In the genomic region with DNA sequence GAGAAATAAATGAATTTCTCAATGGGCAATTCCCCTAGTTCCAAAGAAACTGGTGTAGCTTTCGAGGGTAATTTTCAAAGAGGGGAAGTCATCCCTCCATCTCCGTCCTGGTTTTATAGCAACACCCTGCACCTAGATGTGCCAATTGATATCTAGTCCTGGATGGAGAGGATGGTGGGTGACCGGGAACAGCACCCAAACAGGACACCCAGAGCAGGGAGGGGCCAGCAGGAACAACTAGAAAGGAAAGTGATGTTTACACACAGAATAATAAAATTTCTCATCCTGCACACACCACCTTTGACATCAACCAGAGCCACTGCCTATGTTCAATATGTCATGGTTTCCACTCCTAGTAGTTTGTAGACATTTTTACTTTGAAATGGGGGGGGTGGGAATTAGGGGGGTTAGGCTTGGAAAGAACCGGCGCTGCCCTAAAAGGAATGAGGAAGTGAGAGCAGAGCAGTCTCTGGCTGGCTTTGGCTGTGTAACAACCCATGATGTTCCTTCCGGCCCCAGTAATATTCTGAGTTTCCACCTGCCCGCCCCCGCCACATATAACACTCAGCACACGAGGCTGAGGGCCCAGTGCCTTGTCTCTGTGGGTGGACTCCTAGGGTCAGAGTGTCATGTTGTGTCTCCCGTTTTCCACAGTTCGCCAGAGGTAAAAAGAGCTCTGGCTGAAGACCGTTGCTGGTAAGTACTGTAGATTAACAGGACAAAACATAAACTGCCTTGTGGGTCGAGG, we compare ENCODE assay signal across 8 mouse cellular contexts. TPM values are rescaled to one million over a fixed set of nuclear protein-coding genes. Genes with fewer than 3 reads are reported as not detected.
DNase-seq lines count a peak whose midpoint lies in the region; ATAC-seq and TF ChIP-seq lines count a peak whose summit lies in the region.

A gene (plus strand): TSS at position 588 of the 748 bp plus-strand sequence.

- no peak within 1 kb of the TSS for H3K27ac ChIP-seq in liver, adult 2 months (replicated peaks; ENCODE audit: insufficient read depth, low read depth, low read length)
- no peak within 1 kb of the TSS for H3K27ac ChIP-seq in liver, embryonic 11.5 days (ENCODE audit: low read depth, low read length)

- H3K4me3 ChIP-seq in liver, adult 2 months (ENCODE audit: insufficient read depth, low read depth, low read length) = peak within 1 kb of the TSS; percentile 38; the same call in 1 of the 2 replicates
- no peak within 1 kb of the TSS for H3K4me3 ChIP-seq in liver, embryonic 11.5 days (ENCODE audit: low read depth, low read length)

- no peak for ATAC-seq in liver, embryonic 11.5 days (replicated peaks; ENCODE audit: low FRiP score)
- peak; percentile 76 to 82 for ATAC-seq in hematopoietic stem cell, adult 5-6 weeks (replicated peaks in 1 of 2; ENCODE audit: insufficient read depth in 1 of 2, low FRiP score in 2 of 2, low TSS enrichment in 1 of 2, low read depth in 1 of 2, poor library complexity in 2 of 2, severe bottlenecking in 2 of 2)
- ATAC-seq in megakaryocyte progenitor cell, adult 5-6 weeks (replicated peaks; ENCODE audit: poor library complexity) = peak; percentile 72

- peaks cover 2% of the 10 kb centered on the region; the same call in 1 of the 2 replicates for H3K4me1 ChIP-seq in liver, adult 2 months (ENCODE audit: control insufficient read depth, insufficient read depth, low read length)
- no peaks in the 10 kb centered on the region; the same call in 1 of the 2 replicates for H3K4me1 ChIP-seq in liver, embryonic 11.5 days (replicated peaks; ENCODE audit: control insufficient read depth, insufficient read depth, low read length)

- TF ChIP-seq CTCF in liver, adult 2 months (IDR thresholded peaks at IDR 0.05; ENCODE audit: low read depth, low read length) = no peak

- H3K9me3 ChIP-seq in liver, embryonic 11.5 days (ENCODE audit: control insufficient read depth, low read length) = no peaks in the 10 kb centered on the region

- H3K79me2 ChIP-seq in liver, adult 2 months (ENCODE audit: control insufficient read depth, insufficient read depth, low read length) = no peaks in the 10 kb centered on the region

- 0 out of 2 replicates have a peak within 1 kb of the TSS, but pooled peaks have one; percentile 21 for H3K9ac ChIP-seq in liver, adult 2 months (ENCODE audit: low read depth, low read length)
- H3K9ac ChIP-seq in liver, embryonic 11.5 days (ENCODE audit: low read depth, low read length) = no peak within 1 kb of the TSS

- no peak for DNase-seq in liver, adult 2 months (ENCODE audit: extremely low read depth, low read depth, low spot score)
- DNase-seq in liver, embryonic 11.5 days (ENCODE audit: low spot score) = no peak
- peak; percentile 30 to 40 for DNase-seq in thymus, postnatal 36 days
- no peak for DNase-seq in right cerebral cortex, postnatal 36 days (ENCODE audit: low spot score in 2 of 2)
- DNase-seq in right cerebral cortex, adult 2 months (ENCODE audit: low spot score in 2 of 2) = no peak
- DNase-seq in cerebellum, adult 18-20 months = no peak

- no peak within 1 kb of the TSS for H3K4me2 ChIP-seq in liver, embryonic 11.5 days

- H3K36me3 ChIP-seq in liver, adult 2 months (ENCODE audit: control insufficient read depth, insufficient read depth, low read length) = no peaks in the 10 kb centered on the region
- H3K36me3 ChIP-seq in liver, embryonic 11.5 days (ENCODE audit: control insufficient read depth, insufficient read depth, low read length) = no peaks in the 10 kb centered on the region

- 55% methylated on average over 13 of the region's 13 CpGs for WGBS in liver, adult 2 months
- WGBS in liver, embryonic 11.5 days = 51% methylated on average over 13 of the region's 13 CpGs

- H3K27me3 ChIP-seq in liver, adult 2 months (ENCODE audit: control insufficient read depth, insufficient read depth, low read length) = no peaks in the 10 kb centered on the region
- H3K27me3 ChIP-seq in liver, embryonic 11.5 days (replicated peaks; ENCODE audit: control insufficient read depth, insufficient read depth, low read length) = no peaks in the 10 kb centered on the region

- no peak for TF ChIP-seq POLR2A in liver, adult 2 months (IDR thresholded peaks at IDR 0.05; ENCODE audit: extremely low read depth, insufficient read depth, low read length)

RNA-seq across cellular contexts. Expression of the gene that starts here (rescaled TPM):
- total RNA-seq in liver, adult 2 months (2014; rRNA removed) = 0.28 and 0.67 TPM in 2 replicates
- 0.26 and 0.51 TPM in 2 replicates for polyA plus RNA-seq in liver, adult 2 months (2012; rRNA removed)
- 0.48 and 0.53 TPM in 2 replicates for polyA plus RNA-seq in liver, embryonic 11.5 days (2014; fragmentation: Nextera tagmentation; extraction: Ambion mirVana)
- total RNA-seq in hematopoietic stem cell, adult 5-6 weeks (2017) = 11.0 and 12.7 TPM in 2 replicates
- 24.1 and 30.4 TPM in 2 replicates for total RNA-seq in megakaryocyte progenitor cell, adult 5-6 weeks (2015)
- total RNA-seq in megakaryocyte progenitor cell, adult 5-6 weeks (2017) = 16.3 and 26.6 TPM in 2 replicates

Comparison
In these comparisons a context has a peak if more than half of its experiments do, and no peak if none do; other contexts are left out.
1. DNase-seq: peak in thymus, postnatal 36 days (2 of 2); none in liver, adult 2 months (single experiment), liver, embryonic 11.5 days (single experiment), right cerebral cortex, postnatal 36 days (0 of 2), right cerebral cortex, adult 2 months (0 of 2) and cerebellum, adult 18-20 months (0 of 2).